10 mouse cellular contexts compared by ENCODE assay signal in the genomic region with DNA sequence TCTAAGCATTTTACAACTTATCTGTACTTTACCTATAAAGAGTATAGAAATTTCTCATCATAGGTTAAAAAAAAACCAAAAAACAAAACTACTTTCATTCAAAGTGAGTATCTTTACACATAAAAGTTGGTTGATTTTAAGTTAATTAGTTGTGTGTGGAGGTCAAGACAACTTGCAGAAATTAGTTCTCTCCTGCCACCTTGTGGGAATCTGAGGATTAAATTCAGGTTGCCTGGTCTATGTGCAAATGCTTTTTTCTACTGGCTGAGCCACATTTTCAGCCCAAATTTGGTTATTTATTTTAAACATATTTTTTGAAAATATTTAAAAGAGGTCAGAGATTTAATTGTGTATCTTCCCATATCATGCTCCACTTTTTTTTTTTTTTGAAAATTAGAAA. TPM values are rescaled to one million over a fixed set of nuclear protein-coding genes. Genes with fewer than 3 reads are reported as not detected.
DNase-seq lines count a peak whose midpoint lies in the region; ATAC-seq and TF ChIP-seq lines count a peak whose summit lies in the region.
"Had no signal": no experiment of that assay in that cellular context is flagged by ENCODE, and none has a peak within 500 bp of the region (broad histone marks: within the 10 kb centered on the region; RNA-seq: fewer than 3 reads in every experiment).

No protein-coding gene starts in this region.

- H3K4me3 ChIP-seq in liver, embryonic 14.5 days (ENCODE audit: insufficient read depth in 1 of 2, low read depth in 2 of 2, low read length in 2 of 2) = no peak overlapping the region
- H3K4me3 ChIP-seq in kidney, postnatal 0 days (replicated peaks; ENCODE audit: low read depth, low read length) = no peak overlapping the region
- H3K4me3 ChIP-seq: heart, embryonic 15.5 days had no signal

- no peaks in the 10 kb centered on the region for H3K36me3 ChIP-seq in liver, embryonic 14.5 days (replicated peaks; ENCODE audit: control insufficient read depth, insufficient read depth, low read depth)
- no peaks in the 10 kb centered on the region for H3K36me3 ChIP-seq in kidney, postnatal 0 days (ENCODE audit: insufficient read depth, low read length)
- H3K36me3 ChIP-seq: heart, embryonic 15.5 days had no signal

- intact Hi-C loops in gastrocnemius, postnatal 14 days (cut with DNase I; ENCODE audit: low total_unique reads) = loop anchor here (5.0 kb wide), 1 partner anchor 63 kb away; no protein-coding TSS in a partner anchor

- no peak overlapping the region for H3K27ac ChIP-seq in liver, embryonic 14.5 days
- H3K27ac ChIP-seq in kidney, postnatal 0 days = no peak overlapping the region
- H3K27ac ChIP-seq: heart, embryonic 15.5 days; macrophage had no signal

- no peaks in the 10 kb centered on the region for H3K27me3 ChIP-seq in liver, embryonic 14.5 days (ENCODE audit: control insufficient read depth, insufficient read depth, low read length)
- H3K27me3 ChIP-seq in kidney, postnatal 0 days (ENCODE audit: insufficient read depth, low read length) = no peaks in the 10 kb centered on the region
- H3K27me3 ChIP-seq: heart, embryonic 15.5 days had no signal

- H3K9me3 ChIP-seq in liver, embryonic 14.5 days (ENCODE audit: control insufficient read depth, low read length) = no peaks in the 10 kb centered on the region
- H3K9me3 ChIP-seq in kidney, postnatal 0 days (replicated peaks; ENCODE audit: low read length) = no peaks in the 10 kb centered on the region
- H3K9me3 ChIP-seq: heart, embryonic 15.5 days had no signal

- no peak overlapping the region for H3K4me2 ChIP-seq in liver, embryonic 14.5 days (ENCODE audit: low read depth)
- no peak overlapping the region for H3K4me2 ChIP-seq in kidney, postnatal 0 days (ENCODE audit: low read length)
- H3K4me2 ChIP-seq: heart, embryonic 15.5 days had no signal

- no peak for TF ChIP-seq EP300 in liver, embryonic 14.5 days (IDR thresholded peaks at IDR 0.05; ENCODE audit: low read depth)

- no peak for ATAC-seq in liver, embryonic 14.5 days (ENCODE audit: insufficient read depth)
- no peak for ATAC-seq in kidney, postnatal 0 days (replicated peaks; ENCODE audit: low FRiP score, low read depth)

- peak; percentile 50 for DNase-seq in gastrocnemius, adult 18-20 months (ENCODE audit: low spot score)
- DNase-seq in gastrocnemius, postnatal 14 days = no peak
- DNase-seq in liver, embryonic 14.5 days (ENCODE audit: low read depth in 3 of 3, low spot score in 3 of 3) = peak; percentile 3 to 17 (median 6)
- DNase-seq in liver (no peak), MEL-GATA-1-ER (ENCODE audit: extremely low read depth, low read depth) (peak; percentile 27)
- DNase-seq in kidney, postnatal 0 days (ENCODE audit: low spot score) = peak; percentile 48
- DNase-seq in frontal cortex, postnatal 10 days (ENCODE audit: low spot score in 2 of 2) = no peak
- no peak for DNase-seq in urinary bladder, postnatal 10 days (ENCODE audit: low spot score)

- H3K9ac ChIP-seq in liver, embryonic 14.5 days (replicated peaks) = no peak overlapping the region
- H3K9ac ChIP-seq in kidney, postnatal 0 days (ENCODE audit: low read depth, low read length) = no peak overlapping the region
- H3K9ac ChIP-seq: heart, embryonic 15.5 days had no signal

- peak; percentile 7; the same call in 1 of the 2 replicates for TF ChIP-seq CTCF in liver, embryonic 14.5 days (IDR thresholded peaks at IDR 0.05; ENCODE audit: low read depth)
- peak; percentile 69 for TF ChIP-seq CTCF in kidney, postnatal 0 days (IDR thresholded peaks at IDR 0.05; ENCODE audit: low read depth)

- no peaks in the 10 kb centered on the region for H3K4me1 ChIP-seq in liver, embryonic 14.5 days (replicated peaks; ENCODE audit: control insufficient read depth in 2 of 2, insufficient read depth in 2 of 2, low read length in 1 of 2)
- no peaks in the 10 kb centered on the region for H3K4me1 ChIP-seq in kidney, postnatal 0 days (replicated peaks; ENCODE audit: insufficient read depth, low read length)
- H3K4me1 ChIP-seq: heart, embryonic 15.5 days had no signal

RNA-seq across cellular contexts. Expression of gene Neto2, which starts 35.6 kb away (rescaled TPM):
- total RNA-seq in gastrocnemius, adult 18-20 months (2021) = 1 to 10 TPM; 1.8 to 3.1 TPM
- 1 to 10 TPM; 1.8 to 3.2 TPM for total RNA-seq in gastrocnemius, postnatal 14 days (2021)
- 0.42 and 0.56 TPM in 2 replicates for polyA plus RNA-seq in liver, embryonic 14.5 days (2012; rRNA removed)
- polyA plus RNA-seq in liver, embryonic 14.5 days (2014; fragmentation: Nextera tagmentation; extraction: Ambion mirVana) = 1.4 and 1.5 TPM in 2 replicates
- polyA plus RNA-seq in kidney, postnatal 0 days (2015; fragmentation: Nextera tagmentation; extraction: Ambion mirVana) = 10.6 and 10.8 TPM in 2 replicates

Comparison
In these comparisons a context has a peak if more than half of its experiments do, and no peak if none do; other contexts are left out.
1. DNase-seq: peak in gastrocnemius, adult 18-20 months (single experiment), liver, embryonic 14.5 days (3 of 3), MEL-GATA-1-ER (single experiment) and kidney, postnatal 0 days (single experiment); none in gastrocnemius, postnatal 14 days (single experiment), liver (single experiment), frontal cortex, postnatal 10 days (0 of 2) and urinary bladder, postnatal 10 days (single experiment).